Mouse (Mus musculus) bone marrow, adult 2 months (tissue): Measurements from ENCODE around the gene Tnfaip1.

Source experiments
- CTCF ChIP-seq: fragments of 200-500 bp; IDR thresholded peaks from 2 replicates; pipeline ENCODE4 v1.5.1; 2011; ENCODE audit warnings: low read length, control low read depth; ENCODE audit not compliant: control insufficient read depth, insufficient read depth
- POLR2A ChIP-seq: fragments of 200-500 bp; IDR thresholded peaks from 2 replicates; pipeline ENCODE4 v1.6.1; 2011; ENCODE audit warnings: low read depth, mild to moderate bottlenecking, control low read depth, low read length, borderline replicate concordance; ENCODE audit not compliant: control insufficient read depth

DNA sequence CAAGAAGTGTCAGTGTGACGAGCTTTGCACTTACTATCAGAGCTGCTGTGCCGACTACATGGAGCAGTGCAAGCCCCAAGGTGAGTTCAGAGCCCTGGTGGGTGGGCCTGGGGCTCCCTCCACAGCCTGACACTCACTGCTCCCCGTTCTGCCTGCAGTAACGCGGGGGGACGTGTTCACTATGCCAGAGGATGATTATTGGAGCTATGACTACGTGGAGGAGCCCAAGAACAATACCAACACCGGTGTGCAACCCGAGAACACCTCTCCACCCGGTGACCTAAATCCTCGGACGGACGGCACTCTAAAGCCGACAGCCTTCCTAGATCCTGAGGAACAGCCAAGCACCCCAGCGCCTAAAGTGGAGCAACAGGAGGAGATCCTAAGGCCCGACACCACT is 36.6 kb downstream of the Tnfaip1 start:
- TF ChIP-seq POLR2A (no peak), CTCF (no peak)
